Mouse (Mus musculus) inflammation-experienced regulatory T-cells, adult 6 months (primary cell): ENCODE data around the gene Chek1. TPM values are rescaled to one million over a fixed set of nuclear protein-coding genes. Genes with fewer than 3 reads are reported as not detected.

Source experiments
- ATAC-seq: one replicate; pipeline ENCODE4 v1.8.0; 2017
- polyA plus RNA-seq, 3 experiments: library from polyadenylated mRNA; unstranded; fragments of 100-300 nt; shearing (Covaris generic); gene quantifications; one replicate each; pipeline ENCODE4 v1.2.1; 2017

Gene Chek1
- polyA plus RNA-seq = 10 to 100 TPM in 1 of 3 experiments, 1 to 10 TPM in 2; 3.7 to 24.6 (median 6.3) TPM

GRCm38 (mm10) chr9:36727034-36727755 is at the start of gene Chek1:
Gene Chek1 (minus strand): TSS chr9:36727065.
- peak; percentile 15 for ATAC-seq

- no peak for ATAC-seq
These were observed 42.2 kb upstream of the Chek1 start for GRCm38 (mm10) chr9:36769048-36769413.

GRCm38 (mm10) chr9:36768156-36769047 is 41.5 kb upstream of the Chek1 start:
- ATAC-seq = peak; percentile 8

- peak; percentile 96 for ATAC-seq
These were observed 40.6 kb upstream of the Chek1 start, which contains the start of gene Stt3a for GRCm38 (mm10) chr9:36767203-36768143. Gene Stt3a (minus strand): TSS chr9:36767679.

- no peak for ATAC-seq
These were observed 37.5 kb upstream of the Chek1 start for GRCm38 (mm10) chr9:36764378-36764777.

- ATAC-seq = peak; percentile 82
These were observed 483 bp downstream of the Chek1 start for GRCm38 (mm10) chr9:36726131-36727033.

GRCm38 (mm10) chr9:36716624-36717023 is 10.2 kb downstream of the Chek1 start:
- no peak for ATAC-seq

GRCm38 (mm10) chr9:36707304-36707703 is 19.6 kb downstream of the Chek1 start:
- no peak for ATAC-seq

GRCm38 (mm10) chr9:36705923-36706322 is 20.9 kb downstream of the Chek1 start:
- no peak for ATAC-seq

- no peak for ATAC-seq
These were observed 32.6 kb downstream of the Chek1 start for GRCm38 (mm10) chr9:36694276-36694675.

- ATAC-seq = no peak
These were observed 33.9 kb downstream of the Chek1 start, which contains the start of gene Acrv1 for GRCm38 (mm10) chr9:36692920-36693319. Gene Acrv1 (plus strand): TSS chr9:36693220.

GRCm38 (mm10) chr9:36687329-36687728 is 39.5 kb downstream of the Chek1 start:
- ATAC-seq = no peak

- ATAC-seq = no peak
These were observed 45.4 kb downstream of the Chek1 start for GRCm38 (mm10) chr9:36681424-36681823.

Other genes with a start within 250 kb of the Chek1 start
- not detected for gene Gm5615, start 185.1 kb downstream of the Chek1 start, polyA plus RNA-seq
- gene Gm17689, start 144.4 kb downstream of the Chek1 start, polyA plus RNA-seq = not detected
- not detected for gene A630095E13Rik, start 83.7 kb downstream of the Chek1 start, polyA plus RNA-seq
- not detected for gene Acrv1, start 33.8 kb downstream of the Chek1 start, polyA plus RNA-seq
- 100 to 1,000 TPM; 237 to 338 (median 247) TPM for gene Stt3a, start 40.6 kb upstream of the Chek1 start, polyA plus RNA-seq
- gene Ei24, start 70.3 kb upstream of the Chek1 start, polyA plus RNA-seq = 10 to 100 TPM; 13.2 to 20.3 (median 16.4) TPM
- not detected for gene Fez1, start 94.8 kb upstream of the Chek1 start, polyA plus RNA-seq